Mouse (Mus musculus): Measurements from ENCODE around the gene C1rl.
"Not testable (repeated sequence)": the region's sequence is repeated elsewhere in the genome, so short reads cannot be mapped to it uniquely, and the experiment has no call there.

C1rl gene

DNA sequence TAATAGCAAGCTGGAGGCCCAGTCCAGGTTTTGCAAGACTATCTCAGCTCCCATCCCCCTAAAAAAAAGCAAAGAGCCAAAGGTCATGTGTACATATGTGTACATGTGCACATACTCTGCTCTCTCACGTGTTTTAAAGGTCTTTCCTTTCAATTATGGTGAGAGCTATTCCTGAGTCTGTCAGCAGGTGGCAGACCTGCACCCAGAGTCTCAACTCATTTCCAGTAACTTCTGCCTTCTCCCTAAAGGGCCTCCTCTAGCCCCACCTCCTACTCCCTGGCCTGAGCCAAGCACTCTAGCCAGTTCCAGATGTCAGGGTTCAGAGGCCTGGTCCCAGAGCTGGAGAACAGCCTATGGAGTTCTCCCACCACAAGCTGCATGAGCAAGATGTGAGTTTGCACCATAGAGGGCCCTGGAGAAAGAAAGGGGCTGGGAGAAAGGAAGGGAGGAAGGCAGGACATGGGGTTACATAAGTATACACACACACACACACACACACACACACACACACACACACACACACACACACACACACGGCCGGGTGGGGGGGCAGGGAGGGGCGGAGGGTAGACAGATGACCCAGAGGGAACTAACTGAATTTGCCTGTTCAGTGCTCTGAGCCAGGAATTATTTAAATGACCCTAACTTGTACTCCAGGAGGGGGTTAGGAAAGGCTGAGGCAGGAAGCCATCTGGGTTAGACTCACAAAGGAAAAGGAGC, at the start of gene C1rl:
Gene C1rl, plus strand, starts transcription at position 272 of the 720 bp plus-strand sequence.
- peak; percentile 19 to 27 for DNase-seq

DNA sequence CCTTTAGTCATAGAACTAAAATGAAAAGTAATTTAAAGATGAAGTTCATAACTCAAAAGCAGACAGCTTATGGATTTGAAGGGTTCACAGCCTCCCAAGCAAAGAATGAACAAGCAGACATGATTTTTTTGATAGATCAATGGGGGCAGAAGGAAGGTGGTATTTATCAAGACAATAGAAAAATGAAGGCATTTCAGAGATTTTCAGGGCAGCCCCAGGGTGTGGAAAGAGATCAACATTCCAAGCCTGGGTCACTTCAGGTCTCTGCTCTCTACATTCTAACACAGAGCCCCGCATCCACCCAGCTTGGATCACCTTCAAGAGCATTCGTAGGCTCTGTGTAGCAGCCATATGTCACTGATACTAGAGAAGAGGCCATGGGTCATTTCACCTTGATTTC, 49.6 kb upstream of the C1rl start:
- DNase-seq = no peak

DNA sequence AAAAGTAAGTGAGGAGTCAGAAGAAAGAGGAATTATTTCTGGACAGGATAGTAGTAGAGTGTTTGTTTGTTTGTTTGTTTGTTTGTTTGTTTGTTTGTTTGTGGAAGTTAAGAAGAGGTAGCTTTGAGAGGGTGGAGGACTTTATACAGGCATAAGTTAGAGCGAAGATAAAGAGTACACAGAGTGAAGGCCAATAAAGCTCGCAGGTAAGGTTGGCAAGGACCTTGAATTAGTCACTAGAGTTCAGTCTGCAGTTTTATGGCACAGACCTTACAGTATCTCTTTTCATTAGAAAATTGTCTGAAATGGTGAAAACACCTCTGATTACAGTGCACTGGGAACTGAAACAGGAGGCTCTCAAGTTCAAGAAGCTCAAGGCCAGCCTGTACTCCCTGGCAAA, 46.9 kb upstream of the C1rl start:
- DNase-seq = no peak

DNA sequence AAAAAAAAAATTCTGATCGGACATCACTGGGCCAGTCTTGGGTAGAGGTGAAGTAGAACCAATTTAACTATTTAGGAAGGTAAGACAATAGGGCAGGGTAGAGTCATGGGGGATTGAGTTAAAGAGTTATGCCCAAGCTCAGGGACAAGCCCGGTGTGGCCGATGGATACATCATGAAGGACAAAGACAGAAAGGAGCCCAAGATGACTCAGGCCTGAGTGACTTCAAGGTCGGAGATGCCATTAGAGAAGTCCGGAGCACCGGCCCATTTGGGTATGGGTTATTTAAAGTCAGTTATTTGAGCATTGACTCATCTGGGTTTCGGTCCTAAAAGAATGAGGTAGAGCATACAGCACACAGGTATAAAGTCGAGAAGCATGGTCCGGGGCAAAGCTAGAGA, 46.5 kb upstream of the C1rl start:
- DNase-seq = no peak

GRCm38 (mm10) chr6:124447356-124447755, 45.6 kb upstream of the C1rl start:
- DNase-seq = no peak

DNA sequence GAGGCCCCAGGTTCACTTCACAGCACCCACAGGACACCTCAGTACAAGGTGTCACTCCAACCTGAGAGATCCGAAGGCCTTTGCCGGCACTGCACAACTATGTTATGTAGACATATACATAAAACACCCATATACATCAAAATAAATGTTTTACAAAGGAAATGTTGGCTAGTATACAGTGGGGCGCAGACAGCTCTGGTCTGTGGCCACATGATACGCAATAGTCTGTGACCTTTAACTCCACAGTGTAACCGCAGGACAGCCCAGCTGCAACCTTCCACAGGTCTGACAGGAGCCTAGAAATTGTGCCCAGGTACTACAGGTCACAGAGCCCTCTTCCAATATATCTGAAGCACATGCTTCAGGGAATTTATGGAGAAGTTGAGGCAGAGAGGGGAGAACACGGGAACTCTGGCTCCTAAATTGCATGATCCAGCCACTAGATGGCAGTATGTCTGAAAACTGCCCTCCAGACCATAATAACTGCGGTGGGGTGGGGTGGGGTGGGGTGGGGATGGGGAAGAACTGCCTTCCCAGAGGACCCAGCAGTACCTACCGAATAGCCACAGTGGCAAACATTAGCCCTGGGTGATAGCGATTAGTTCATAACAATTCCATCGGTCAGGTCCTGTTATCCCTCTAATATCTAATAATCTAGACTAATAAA, 44.6 kb upstream of the C1rl start:
- DNase-seq = no peak

GRCm38 (mm10) chr6:124448959-124449667, 43.8 kb upstream of the C1rl start:
- no peak for DNase-seq

DNA sequence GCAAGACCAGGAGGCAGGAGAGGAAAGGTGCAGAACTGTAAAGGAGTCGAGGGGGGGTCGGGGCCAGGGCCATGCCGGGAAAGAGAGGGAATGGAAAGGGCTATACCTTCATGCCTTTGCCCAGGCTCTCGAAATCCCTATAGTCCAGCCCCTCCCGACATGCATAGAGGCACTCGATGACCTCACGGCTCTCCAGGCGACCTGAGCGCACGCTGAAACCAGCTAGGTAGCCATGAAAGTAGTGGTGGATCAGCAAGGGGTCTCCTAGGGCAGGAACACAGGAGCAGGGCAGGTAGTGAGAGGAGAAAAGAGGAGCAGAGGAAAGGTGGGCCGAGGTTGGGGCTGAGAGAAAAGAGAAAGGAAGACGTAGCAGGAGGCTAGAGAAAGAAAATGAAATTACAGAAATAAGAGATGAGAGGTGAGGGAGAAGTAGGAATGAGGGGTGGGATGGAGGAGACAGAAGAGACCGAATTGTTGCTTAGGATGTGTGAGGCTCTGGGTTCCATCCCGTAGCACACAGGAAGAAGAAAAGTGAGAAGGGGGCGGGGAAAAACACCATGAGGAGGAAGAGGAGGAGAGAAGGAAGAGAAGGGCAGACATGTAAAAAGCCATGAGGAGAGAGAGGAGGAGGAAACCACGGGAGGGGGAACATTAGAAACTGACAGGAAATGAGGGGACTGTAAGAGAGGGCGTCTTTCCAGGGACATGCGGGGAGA, 43.1 kb upstream of the C1rl start:
- no peak for DNase-seq

DNA sequence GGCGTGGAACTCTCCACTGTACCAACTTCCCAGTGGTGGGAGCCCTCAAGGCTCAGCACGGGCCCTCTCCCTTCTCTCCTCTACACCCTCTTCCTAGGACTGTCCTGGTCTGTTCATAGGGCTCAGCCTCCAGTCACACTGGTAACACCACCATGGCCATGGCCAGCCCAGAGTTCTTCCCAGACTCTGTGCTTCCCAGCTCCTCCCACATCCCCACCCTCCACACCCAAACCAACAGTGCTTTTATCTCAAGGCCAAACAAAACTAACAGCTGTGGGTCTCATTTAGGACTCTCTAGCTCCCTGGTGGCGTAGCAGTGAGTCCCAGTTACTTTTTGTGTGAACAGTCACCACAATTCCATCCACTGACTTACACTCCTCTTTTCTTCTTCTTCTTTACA, 40.9 kb upstream of the C1rl start:
- DNase-seq = no peak

DNA sequence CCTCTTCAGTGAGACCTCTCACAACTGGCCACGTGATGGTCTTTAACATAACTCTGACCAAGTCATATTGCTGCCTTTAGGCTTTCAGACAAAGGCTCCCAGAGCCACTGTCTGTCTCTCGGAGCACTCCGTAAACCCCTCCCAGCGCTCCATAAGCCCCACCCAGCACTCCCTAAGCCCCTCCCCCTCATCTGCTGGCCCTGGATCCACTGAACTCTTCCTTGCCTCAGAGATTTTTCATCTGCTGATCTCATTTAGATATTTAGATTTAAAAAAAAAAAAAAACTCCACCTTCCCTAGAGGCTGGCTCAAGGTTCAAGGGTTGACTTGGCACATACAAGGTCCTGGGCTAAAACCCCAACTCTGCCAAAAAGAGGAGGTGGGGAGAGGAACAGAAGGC, 39.2 kb upstream of the C1rl start:
- no peak for DNase-seq

GRCm38 (mm10) chr6:124456243-124456642, 36.7 kb upstream of the C1rl start:
- DNase-seq = no peak

DNA sequence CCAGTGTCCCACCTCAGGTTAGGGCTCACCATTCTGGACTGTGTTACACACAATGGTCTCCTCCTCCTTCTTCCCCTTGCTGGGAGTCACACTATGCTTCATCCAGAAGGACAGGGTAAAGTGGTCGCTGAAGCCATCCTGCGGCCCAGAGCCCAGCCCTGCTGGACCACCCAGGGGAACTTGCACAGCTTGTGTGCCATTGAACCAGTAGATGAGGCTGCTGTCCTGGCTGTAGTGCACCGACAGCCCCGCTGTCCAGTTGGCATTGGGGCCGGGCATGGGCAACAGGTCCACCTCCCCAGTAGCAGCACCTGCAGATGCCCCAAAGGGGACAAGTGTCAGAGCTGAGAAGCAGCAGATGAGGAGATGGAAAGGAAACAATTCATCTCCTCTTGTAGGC, 35.1 kb upstream of the C1rl start:
- DNase-seq = no peak

- no peak for DNase-seq
Observed at GRCm38 (mm10) chr6:124458505-124458904, 34.4 kb upstream of the C1rl start.

DNA sequence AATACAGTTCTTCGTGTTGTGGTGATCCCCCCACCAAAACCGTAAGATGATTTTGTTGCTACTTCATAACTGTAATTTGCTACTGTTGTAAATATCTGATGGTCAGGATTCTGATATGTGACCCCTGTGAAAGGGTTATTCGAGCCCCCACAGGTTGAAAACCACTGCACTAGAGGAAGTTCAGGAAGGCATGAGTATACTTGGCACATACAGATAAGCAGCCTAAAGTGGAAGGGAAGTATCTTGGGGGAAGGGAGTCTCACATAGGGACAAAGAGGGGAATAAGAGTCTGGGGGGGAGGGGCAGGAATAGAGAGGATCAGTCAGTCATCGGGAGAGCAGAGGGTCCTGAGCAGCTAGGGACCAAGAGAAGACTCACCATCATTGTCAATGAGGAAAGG, 33.5 kb upstream of the C1rl start:
- no peak for DNase-seq

- peak in 1 of 2 experiments; percentile 22 for DNase-seq
Observed at GRCm38 (mm10) chr6:124463881-124464291, 29.0 kb upstream of the C1rl start.

DNA sequence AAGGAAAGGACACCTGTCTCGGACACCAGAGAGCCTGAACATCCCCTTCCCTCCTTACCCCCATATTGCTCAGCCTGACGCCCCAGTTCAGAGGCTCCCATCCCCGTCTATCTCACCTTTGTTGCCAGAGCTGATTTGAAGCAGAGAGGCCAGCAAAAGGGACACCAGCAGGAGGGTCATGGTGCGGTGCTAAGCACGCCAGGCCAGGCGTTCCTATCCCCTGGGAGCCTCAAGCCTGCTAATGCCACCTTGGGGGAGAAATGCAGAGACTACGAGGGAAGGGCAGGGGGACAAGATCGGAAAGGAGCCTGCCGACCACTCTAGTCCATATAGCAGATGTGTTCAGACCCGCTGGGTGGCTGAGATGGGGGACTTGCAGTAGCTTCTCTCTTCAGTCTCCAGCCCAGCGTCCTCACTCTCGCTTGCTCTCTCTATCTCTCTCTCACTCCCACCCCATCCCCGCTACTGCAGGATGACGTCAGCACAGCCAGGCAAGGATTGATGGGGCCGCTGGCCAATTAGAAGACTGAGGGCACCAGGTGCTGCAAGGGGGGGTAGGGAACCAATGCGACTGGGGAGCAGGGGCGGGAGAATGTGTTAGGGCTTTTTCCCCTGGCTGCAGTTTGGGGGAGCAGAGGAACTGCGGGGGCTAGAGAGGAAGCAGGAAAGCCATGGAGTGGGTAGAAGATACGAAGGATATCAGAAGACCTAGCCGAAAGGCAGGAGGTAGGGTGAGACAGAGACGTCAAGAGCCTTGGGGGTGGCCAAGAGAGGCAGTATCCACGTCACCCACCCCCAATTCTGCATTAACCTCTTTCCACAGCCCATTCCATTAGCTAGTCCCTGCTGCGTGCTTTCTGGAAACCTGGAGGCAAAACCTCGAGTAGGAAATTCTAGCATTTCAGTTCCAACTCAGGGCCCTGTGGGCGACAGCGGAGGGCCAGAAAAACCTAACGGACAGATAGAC, 28.3 kb upstream of the C1rl start, which contains the start of gene Clstn3:
Gene Clstn3, minus strand, starts transcription at position 490 of the 967 bp plus-strand sequence.
- peak; percentile 74 to 85 for DNase-seq

DNA sequence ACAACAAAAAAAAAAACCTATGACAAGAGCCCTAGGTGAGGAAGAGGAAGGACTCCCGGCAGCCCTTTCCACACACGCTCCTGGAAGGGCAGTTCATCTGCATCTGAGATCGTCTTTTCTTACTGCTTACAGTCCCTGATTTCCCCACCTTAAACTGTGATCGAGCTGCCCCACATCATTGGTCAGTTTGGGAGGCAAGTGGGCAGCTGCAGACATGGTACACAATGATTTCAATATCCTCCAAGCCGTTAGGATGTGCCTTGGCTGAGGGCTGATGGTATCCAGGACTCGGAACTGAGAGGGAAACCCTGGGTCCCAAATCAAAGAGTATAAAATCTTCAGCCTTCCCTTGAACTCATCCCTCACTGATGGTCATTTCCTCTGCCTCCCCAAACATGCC, 27.6 kb upstream of the C1rl start:
- no peak for DNase-seq

GRCm38 (mm10) chr6:124465729-124466128, 27.2 kb upstream of the C1rl start:
- DNase-seq = no peak

- no peak for DNase-seq
Observed at GRCm38 (mm10) chr6:124471121-124471520, 21.8 kb upstream of the C1rl start.

DNA sequence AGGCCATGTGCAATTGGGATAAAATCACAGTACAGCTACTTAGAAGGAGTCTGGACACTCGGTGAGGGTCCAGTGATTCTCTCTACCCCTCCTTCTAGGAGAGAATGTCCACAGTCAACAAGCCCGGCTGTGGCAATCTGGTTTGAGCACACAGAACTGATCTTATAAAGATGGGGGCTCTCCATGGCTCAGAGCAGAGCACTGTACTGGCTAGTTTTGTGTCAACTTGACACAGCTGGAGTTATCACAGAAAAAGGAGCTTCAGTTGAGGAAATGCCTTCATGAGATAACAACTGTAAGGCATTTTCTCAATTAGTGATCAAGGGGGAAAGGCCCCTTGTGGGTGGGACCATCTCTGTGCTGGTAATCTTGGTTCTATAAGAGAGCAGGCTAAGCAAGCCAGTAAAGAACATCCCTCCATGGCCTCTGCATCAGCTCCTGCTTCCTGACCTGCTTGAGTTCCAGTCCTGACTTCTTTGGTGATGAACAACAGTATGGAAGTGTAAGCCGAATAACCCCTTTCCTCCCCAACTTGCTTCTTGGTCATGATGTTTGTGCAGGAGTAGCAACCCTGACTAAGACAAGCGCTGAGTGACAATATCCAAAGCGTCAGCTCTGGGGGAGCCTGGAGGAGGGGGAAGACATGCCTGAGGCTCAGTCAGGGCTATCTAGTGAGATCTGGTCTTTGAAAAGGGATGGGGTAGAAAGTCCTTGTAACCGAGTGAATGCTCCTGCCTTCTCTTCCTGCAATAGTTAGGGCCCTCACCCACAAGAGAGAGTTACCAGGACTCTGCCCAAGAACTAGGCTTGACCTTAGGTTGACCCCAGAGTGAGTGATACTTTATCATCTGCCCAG, 20.9 kb upstream of the C1rl start:
- DNase-seq = not testable (repeated sequence)

- no peak for DNase-seq
Observed at GRCm38 (mm10) chr6:124472801-124473200, 20.1 kb upstream of the C1rl start.

Data from thymus, adult 18-20 months (tissue).